Mouse (Mus musculus) embryonic fibroblast, embryonic 13.5 days (primary cell): ENCODE measurements at regions not wholly inside any gene's neighbourhood (a gene's known extent, or its start where the extent isn't known, plus 50 kb on each side); places are given as distances from the start of the nearest gene placed in this dataset.

ENCODE experiments used
- H3K27ac ChIP-seq: 2 replicates; pipeline ENCODE4 v1.5.1; 2012; ENCODE audit warnings: low read length, control low read depth, inconsistent platforms; ENCODE audit not compliant: insufficient read depth
- H3K4me1 ChIP-seq: 2 replicates; pipeline ENCODE4 v1.6.1; 2011; ENCODE audit warnings: low read length; ENCODE audit not compliant: control insufficient read depth, insufficient read depth
- H3K4me3 ChIP-seq: 2 replicates; pipeline ENCODE4 v1.5.1; 2011; ENCODE audit warnings: mild to moderate bottlenecking, control low read depth, low read length; ENCODE audit not compliant: insufficient read depth
- CTCF ChIP-seq: IDR thresholded peaks from 2 replicates; pipeline ENCODE4 v1.5.1; 2011; ENCODE audit warnings: mild to moderate bottlenecking, control low read depth, low read length, moderate library complexity, borderline replicate concordance; ENCODE audit not compliant: insufficient read depth
- POLR2A ChIP-seq: IDR thresholded peaks from 2 replicates; pipeline ENCODE4 v1.6.1; 2011; ENCODE audit warnings: low read depth, mild to moderate bottlenecking, control low read depth, low read length, moderate library complexity

DNA sequence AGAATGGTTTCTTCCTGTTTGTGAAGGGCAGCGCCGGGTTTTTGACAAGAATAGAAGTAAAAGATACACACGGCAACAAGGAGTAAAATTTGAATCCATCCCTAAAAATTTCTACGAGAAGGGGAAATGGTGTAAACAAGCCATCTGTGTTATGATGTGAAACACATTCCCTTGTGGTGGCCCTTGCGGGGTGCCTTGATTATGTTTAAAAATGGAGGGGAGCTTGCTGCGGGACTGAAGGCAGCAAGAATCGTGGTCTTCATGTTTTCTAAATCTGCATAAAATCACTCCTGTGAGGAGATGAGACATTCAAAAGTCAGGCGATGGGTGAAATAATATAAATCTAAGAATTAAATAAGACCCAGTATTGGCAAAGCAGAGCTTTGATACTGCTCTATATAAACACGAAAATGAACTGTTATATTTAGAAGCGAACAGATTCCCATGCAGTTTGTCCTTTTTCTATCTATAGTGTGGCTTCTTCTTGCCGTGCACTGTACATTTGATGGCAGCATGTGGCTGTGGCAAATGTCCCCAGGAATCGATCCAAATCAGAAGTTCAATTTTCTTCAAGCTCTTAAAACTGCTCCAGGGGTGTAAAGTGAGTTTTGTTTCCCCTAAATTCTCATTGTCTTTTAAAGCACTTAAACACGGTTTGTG, 426.4 kb downstream of the Hsfy2 start:
- H3K4me1 ChIP-seq = no peaks in the 10 kb centered on the region
- TF ChIP-seq POLR2A (no peak), CTCF (no peak)
- no peak overlapping the region for H3K27ac ChIP-seq
- H3K4me3 ChIP-seq = no peak overlapping the region

DNA sequence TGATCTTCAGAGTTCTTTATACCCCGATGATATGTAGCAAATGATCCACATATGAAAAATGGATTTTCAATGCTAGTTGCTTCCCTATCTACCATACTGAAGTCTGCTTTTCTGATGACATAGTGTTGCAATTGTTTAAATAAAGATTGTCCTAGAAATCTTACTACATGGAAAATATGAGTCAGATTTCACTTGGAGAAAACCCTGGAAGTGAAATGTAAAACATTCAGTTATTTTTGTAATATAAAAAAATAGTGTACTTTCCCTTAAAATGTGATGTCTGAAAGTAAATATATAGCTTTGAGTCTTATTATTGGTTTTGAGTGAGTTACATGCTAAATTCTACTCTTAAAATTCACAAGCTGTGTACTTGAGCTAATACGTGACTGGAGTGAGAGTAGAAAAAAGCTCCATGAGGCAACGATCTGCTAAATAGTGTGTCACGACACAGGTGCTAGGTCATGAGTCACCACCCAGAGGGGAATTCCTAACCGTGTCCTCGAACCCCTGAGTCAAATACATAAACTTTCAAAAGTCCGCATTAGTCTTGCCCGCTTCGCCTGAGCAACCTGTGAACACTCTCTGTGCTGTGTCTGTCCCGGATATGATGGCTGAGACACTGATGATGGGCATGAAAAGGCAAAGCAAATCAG, 430.5 kb downstream of the Hsfy2 start:
- peak overlapping the region; percentile 9 for H3K27ac ChIP-seq
- H3K4me1 ChIP-seq = no peaks in the 10 kb centered on the region
- TF ChIP-seq CTCF (no peak), POLR2A (no peak)
- H3K4me3 ChIP-seq = no peak overlapping the region

DNA sequence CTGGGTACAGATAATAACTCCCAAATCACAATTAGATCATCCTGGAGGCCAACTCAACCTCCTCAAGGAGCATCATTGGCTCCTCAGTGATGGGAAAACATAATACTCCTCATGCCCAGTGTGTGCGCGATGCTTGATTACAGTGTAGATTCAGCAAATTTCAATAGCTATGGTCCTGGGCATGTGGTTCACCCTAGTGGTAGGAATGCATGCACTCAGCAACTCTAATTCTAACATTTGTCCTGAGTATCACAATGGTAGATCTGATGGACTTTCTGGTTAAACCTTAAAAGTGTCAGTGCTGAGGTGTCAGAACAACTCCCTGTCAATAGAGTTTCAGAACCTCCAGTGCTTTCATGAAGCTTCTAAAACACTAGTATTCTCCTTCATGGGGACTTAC, 442.0 kb downstream of the Hsfy2 start:
- H3K27ac ChIP-seq = no peak overlapping the region
- no peak overlapping the region for H3K4me3 ChIP-seq
- TF ChIP-seq POLR2A (no peak), CTCF (no peak)
- no peaks in the 10 kb centered on the region for H3K4me1 ChIP-seq

DNA sequence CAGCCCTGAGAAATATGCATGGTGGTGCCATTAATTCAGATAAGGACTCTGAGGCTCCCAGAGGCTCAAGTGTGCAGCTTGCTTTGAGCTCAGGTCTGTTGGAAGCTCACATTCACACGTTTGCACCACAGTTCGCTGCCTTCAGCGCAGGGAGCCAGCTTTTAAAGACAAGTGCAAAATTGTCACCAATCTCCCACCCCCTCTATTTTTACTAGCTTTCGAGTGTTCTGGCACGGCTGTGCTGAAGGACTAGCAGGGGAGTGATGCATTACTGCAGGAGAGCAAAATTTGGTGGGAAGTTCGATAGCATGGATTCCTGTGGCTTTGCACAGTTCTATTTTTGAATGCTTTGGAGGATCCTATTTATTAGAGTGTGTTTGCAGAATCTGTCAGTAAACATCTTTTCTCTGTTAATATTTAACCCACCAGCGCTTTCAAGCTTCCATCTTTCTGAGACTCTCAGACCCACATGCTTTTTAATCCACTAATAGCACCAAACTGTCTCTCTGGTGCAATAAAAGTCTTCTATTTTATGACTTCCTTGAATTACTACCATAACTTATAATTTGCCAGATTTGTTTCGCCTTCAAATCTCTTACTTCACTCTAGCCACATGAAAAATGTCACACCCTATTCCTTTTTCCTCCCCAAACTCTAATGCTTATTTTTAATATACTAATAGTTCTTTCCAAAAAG, 453.6 kb downstream of the Hsfy2 start:
- TF ChIP-seq POLR2A = no peak
- Histone ChIP-seq H3K27ac (no peak overlapping the region), H3K4me1 (no peaks in the 10 kb centered on the region), H3K4me3 (no peak overlapping the region)

DNA sequence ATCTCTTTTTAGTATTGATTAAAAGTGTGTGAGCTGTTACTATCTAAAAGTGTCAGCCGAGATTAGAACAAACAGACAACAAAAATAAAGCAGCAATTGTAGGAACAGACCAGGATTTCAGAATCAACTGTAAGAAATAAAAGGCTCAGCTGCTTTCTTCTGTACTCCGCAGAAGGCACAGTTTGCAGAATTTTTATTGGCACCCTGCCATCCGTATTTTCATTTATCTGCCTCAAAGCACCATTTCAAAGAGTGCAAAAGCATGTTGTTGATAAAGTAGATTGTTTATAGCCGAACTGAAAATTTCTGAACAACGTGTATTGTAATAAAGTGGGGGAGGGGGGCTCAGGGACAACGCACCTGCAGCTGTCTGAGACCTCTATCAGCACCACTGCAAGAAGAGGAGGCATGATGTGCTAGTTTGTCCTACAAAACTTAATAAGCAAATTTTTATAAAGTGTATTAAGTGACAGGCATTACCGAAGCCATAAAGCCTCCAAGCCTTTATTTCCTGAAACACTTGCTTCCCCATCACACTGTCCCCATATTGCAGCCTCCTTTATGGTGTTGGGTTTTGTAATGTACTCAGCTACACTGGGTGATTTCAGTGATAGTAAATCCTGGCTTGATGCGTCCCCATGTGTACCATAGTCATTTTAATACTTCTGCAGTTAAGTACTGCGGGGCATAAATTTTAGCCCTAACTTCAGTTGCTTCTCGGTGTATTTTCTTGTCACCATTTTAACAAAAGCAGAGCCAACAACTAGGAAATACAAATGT, 457.8 kb downstream of the Hsfy2 start:
- H3K27ac ChIP-seq = no peak overlapping the region
- TF ChIP-seq POLR2A = no peak
- TF ChIP-seq CTCF = no peak
- H3K4me3 ChIP-seq = no peak overlapping the region
- H3K4me1 ChIP-seq = no peaks in the 10 kb centered on the region

DNA sequence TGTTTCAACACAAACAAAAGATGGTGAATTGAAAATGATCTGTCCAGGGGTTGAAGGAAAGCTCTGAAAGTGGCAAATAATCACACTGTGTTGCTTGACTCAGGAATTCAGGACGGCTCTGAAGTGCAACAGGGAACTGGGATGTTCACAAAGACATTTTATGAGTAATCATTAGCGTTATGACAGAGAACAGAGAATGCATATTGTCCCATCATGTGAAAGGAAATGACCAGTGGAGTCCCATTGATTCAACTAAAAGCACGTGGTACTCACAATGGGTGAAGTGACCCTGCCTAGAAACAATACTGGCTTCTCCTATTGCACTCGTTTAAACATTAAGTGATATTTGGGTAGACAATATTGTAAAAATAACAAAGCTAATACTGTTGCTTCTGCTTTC, 466.1 kb downstream of the Hsfy2 start:
- Histone ChIP-seq H3K27ac (no peak overlapping the region), H3K4me1 (no peaks in the 10 kb centered on the region), H3K4me3 (no peak overlapping the region)
- TF ChIP-seq CTCF = no peak
- no peak for TF ChIP-seq POLR2A

DNA sequence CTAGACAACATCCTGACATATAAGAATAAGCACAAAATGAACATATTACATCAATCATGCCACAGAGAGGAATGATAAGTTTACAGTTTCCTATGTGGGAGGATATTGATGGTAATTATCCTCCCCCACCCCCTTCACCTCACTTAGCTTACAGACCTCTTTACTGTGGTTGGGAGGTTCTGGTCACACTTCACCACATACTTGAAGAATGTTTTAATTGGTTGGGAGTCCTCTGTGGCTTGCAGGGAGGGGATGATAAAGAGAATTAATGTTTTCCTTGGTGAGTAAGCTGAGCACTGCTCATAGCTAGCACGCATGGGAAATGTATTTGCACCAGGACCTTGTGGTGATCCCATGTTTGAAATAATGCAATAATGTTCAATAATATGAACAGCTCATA, 468.5 kb downstream of the Hsfy2 start:
- H3K4me1 ChIP-seq = no peaks in the 10 kb centered on the region
- no peak for TF ChIP-seq POLR2A
- TF ChIP-seq CTCF = no peak
- H3K4me3 ChIP-seq = no peak overlapping the region
- no peak overlapping the region for H3K27ac ChIP-seq

DNA sequence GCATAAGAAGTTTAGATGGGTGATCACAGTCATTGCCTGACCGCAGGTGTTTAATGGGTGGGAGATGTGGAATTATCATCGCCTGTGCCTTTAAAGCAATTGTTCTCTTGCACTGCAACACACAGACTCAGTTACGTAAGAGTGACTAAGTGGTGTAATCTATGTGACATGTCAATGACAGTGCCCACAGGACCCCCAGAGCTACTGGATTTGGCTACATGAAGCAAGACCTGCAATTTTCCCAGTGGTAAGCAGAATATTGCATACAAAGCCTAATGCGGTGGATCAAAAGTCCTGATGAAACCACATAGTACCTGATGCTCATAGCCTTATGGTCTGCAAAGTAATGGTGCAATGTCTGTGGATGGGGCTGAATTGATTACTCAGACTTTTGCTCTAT, 469.2 kb downstream of the Hsfy2 start:
- no peak for TF ChIP-seq CTCF
- Histone ChIP-seq H3K27ac (no peak overlapping the region), H3K4me3 (no peak overlapping the region), H3K4me1 (no peaks in the 10 kb centered on the region)

DNA sequence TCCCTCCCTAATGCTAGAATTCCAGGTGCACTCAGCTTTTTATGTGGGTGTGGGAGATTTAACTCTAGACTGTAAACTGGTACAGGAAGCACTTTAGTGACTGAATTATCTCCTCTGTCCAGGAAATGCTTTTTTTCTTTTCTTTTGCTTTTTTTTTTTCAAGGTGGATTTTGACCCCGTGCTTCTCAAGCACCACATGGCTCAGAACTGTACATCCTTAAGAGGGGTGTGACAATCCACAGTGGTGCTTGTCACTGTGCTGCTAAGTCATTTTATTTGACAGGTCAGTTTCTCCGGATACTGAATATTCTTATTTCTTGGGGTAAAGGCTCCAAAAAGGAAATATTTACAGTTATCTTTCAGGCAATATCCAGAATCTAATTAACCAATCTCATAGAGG, 472.0 kb downstream of the Hsfy2 start:
- no peak overlapping the region for H3K27ac ChIP-seq
- no peak for TF ChIP-seq POLR2A
- no peak for TF ChIP-seq CTCF
- H3K4me3 ChIP-seq = no peak overlapping the region
- no peaks in the 10 kb centered on the region for H3K4me1 ChIP-seq

DNA sequence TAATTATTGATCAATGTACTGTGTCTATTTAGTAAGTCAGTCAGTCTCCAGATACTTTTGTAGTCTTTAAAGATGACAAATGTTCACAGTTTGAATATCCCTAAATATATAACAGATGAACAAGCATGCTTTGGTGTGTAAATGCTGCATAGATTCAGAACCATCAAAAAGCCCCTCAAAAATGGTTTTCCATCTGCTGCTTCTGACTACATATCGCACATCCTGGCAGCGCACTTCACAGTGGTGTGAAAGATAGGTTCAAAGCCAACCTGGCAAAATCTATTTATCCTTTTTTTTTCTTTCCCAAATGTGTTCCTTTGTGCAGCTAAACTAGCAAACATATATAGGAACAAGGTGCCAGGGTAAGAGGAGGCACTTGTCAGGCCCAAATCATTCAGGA, 472.9 kb downstream of the Hsfy2 start:
- Histone ChIP-seq H3K4me3 (no peak overlapping the region), H3K27ac (no peak overlapping the region), H3K4me1 (no peaks in the 10 kb centered on the region)
- no peak for TF ChIP-seq POLR2A
- TF ChIP-seq CTCF = no peak
